Mouse (Mus musculus): Measurements from ENCODE around the gene Tmem95.
A peak's percentile ranks its signal among the peaks of the same experiment; 100 is the strongest.
"Not testable (repeated sequence)": the region's sequence is repeated elsewhere in the genome, so short reads cannot be mapped to it uniquely, and the experiment has no call there.

Tmem95 gene

DNA sequence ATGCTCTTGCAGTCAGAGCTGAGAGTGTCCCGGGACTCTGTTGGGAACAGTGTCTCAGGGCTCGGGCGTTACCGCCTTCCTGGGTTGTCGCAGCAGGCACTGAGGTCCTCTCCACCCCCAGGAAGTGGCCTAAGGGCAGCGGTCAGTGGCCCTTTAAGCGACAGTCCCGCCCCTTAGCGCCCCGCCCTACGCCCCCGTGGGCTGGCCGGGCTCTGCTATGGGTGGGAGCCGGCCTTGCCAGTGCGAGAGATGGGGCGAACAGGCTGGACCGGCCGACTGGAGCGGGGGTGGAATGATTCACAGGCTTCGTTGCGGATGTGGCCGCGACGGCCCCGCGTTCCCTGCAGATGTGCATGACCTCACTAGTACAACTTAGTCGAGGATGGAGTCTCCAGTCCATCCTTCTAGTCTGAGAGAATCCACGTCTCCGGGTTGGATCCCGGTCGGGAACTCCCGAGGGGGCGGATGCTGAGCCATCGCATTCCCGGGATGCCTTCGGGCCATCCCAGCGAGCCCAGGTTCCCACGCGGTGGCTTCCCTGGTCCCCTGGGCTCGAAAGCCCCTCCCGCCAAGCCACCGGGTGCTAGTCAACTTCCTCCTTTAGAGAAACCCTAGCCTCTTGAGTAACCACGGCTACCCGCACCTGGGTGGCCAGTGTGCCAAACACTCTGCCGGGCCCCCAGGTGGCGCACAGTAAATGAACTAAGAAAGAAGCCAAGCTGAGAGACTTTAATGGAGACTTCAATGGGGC, 3.2 kb upstream of the Tmem95 start, which contains the start of gene Kctd11:
Gene Kctd11, minus strand, starts transcription at position 554 of the 751 bp plus-strand sequence.
- peak; percentile 83 for DNase-seq (ENCODE audit: low read depth, low spot score)

DNA sequence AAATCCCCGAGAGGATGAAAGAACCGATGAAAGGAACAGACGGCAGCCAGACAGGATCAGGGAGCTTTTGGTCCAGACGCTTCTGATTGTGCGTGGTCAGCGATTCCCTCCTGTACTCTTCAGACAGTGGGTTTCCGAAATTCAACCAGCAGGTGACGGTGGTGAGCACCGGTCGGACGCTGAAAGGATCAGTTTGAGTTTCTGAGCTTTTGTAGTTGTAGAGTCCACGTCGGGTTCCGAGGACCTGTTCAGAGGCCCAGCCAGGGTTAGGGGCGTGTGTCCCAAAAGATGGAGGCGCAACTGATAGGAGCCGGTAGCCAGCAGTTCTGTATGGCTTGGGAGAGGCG, 2.7 kb upstream of the Tmem95 start:
- peak; percentile 67 for DNase-seq (ENCODE audit: low read depth, low spot score)

DNA sequence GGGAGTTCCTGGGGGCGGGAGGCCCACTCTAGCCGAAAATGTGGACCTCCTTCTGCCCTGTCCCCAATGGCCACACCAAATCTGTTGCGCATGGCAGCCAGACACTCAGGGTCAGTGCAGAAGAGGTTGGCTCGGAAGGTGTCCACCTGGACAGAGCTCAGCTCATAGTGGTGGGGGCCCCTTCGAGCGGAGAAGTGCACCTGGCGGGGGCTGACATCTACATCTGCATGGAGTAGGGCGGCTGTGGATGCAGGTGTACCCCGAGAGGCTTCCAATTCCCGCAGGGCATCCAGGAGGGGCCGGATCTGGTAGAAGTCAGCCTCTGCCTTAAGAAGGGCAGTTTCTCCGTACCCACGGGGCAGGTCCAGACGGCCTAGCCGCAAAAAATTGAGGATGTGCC, 1.9 kb upstream of the Tmem95 start:
- no peak for DNase-seq (ENCODE audit: low read depth, low spot score)

DNA sequence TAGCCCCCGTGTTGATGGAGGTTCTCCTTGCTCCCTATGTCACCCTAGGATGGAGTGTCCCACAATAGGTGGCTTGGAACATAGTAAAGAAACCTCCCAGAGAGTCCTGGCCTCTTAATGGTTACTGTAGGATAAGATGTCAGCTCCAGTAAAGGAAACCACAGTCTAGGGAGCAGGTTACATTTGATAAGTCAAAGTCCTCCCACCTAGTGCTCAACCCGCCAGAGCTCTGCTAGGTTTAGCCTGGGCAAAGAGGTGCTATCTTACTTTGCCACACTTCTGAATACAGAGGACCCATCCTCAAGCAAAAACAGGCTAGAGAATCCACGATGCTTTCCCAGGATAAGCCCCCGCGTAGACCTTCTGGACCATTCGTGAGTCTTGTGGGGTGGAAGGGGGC, 1.1 kb upstream of the Tmem95 start:
- DNase-seq (ENCODE audit: low read depth, low spot score): no peak

DNA sequence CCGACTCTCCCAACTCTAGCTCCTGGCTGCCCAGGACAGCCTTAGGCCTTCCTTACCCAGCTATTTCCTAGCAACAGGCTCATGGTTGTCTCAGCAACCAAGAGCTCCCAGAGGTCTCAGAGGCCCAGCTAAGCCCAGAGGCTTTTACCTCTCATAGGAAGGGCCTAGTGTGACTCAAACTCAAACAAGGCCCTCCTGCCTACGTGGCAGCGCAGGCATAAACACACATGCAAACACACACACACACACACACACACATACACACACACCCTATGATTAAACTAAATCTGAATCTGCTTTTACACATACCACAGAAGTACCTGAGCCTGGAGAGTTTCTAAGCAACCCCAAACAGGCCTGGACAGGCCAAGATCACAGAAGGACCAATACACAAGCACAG, 581 bp upstream of the Tmem95 start:
- peak; percentile 13 for DNase-seq (ENCODE audit: low read depth, low spot score)

DNA sequence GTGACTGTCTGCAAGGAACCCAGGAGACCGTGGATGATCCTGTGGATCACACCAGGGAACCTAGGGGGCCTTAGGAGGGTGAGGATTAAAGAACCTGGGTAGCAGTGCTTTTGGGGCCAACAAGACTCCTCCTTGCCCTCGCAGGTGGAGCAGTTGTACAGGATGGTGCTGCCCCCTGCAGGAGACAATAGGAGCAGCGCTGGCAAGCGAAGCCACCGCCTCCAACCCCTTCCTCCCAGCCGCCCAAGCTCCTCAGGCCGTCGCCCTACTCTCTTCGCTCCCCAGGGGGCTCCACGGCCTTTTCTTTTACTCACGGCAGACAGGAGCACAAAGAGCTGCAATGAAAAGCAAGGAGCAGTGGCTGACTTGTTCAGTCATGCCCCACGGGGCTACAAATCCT, 951 bp downstream of the Tmem95 start:
- DNase-seq (ENCODE audit: low read depth, low spot score): peak; percentile 86

DNA sequence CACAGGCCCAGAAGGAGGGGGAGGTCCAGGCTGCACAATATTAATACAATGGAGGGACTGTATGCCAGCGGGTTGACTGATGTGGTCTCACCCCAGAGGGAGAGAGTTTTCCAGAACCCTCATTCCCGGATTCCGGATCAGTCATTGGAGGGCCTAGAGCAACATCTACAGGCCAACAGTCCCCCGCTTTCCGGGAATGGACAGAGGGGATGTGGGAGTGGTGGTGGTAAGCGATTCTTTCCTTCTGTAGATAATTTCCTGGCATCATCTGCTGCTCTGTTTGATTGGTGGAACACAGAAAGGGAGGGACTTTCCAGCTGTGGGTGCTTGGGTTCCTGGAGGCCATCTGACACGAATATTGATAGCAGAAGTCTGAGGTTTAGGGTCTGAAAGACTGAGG, 1.6 kb downstream of the Tmem95 start:
- peak; percentile 57 for DNase-seq (ENCODE audit: low read depth, low spot score)

DNA sequence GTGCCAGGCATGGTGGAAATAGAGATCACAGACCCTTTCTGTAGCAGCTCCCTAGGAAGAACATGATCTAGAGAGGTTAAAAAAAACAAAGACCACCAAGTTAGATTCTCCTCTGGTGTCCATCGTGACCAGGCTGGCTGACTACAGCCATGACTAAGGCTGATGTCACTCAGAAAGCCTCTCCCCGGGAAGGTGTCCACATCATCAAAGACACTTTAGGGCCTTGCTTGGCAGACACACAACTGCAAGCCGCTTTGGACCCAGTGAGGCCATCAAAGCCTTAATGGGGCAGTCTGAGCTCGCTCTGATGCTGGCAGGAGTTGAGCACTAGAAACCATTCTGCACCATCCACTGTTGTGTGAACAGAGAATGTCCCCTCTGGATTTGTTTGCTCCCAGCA, 5.4 kb downstream of the Tmem95 start:
- no peak for DNase-seq (ENCODE audit: low read depth, low spot score)

DNA sequence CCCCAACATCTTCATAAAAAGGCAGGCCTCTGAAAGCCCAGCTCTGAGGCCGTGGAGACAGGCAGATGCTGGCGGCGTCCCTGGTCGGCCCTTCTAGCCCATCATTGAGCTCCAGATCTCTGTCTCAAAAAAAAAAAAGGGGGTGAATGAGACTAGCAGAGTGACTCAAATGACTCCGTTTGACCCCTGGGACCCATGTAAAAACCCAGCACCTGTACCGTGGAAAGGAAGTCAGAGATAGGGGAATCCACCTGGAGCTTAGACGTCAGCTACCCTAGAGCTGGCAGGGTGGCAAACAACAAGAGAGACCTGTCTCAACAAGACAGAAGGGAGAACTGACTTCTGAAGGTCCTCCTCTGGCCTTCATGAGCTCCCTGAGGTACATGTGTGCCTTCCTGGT, 6.0 kb downstream of the Tmem95 start:
- DNase-seq (ENCODE audit: low read depth, low spot score): no peak

DNA sequence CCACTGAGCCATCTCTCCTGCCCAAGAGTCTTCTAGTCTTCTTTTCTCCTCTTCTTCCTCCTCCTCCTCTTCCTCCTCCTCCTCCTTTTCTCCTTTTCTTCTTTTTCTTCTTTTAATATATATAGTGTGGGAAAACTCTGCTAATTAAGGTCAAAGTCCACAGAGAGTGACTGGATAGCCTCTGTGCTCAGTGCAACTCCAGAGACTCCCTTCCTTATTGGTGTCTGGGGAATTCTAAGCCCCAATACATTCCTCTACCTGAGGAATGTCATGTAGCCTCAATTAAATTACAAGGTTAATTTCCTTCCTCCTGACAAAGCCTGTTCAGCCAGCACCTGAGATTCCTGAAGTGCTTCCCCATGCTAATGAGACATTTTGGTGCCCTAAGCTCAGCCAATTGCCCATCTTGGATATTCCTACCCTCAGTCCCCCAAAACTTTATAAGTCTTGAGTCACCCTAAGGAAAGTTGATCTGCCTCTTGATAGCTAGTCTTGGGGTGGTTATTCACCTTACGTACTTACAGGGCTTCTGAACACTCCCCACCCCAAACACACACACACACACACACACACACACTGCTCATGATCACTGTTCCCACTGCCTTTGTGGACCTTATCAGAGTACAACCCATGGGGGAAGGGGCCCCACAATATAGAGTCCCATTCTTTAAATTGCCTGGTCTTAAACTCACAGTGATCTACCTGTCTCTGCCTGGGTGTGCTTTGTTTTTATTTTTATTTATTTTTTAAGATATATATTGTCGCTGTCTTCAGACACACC, 7.3 kb downstream of the Tmem95 start:
- no peak for DNase-seq (ENCODE audit: low read depth, low spot score)

DNA sequence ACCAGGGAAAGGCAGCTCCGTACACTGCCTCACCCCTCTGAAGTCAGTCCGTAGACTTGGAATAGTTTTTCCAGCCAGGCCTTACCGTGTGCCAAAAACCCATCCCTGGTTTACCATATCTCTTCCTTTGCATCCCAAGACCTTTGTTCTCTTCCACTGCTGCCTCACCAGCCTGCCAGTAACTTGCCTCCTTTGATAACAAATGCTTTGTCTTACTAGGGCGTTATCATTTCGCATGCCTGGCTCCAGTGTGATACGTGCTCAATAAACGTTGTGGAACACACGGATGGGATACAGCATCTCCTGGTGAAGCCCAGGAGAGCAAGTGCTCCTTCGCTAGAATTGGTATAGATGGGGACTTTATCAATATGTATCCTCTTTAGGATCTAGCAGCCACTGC, 10.5 kb downstream of the Tmem95 start:
- no peak for DNase-seq (ENCODE audit: low read depth, low spot score)

DNA sequence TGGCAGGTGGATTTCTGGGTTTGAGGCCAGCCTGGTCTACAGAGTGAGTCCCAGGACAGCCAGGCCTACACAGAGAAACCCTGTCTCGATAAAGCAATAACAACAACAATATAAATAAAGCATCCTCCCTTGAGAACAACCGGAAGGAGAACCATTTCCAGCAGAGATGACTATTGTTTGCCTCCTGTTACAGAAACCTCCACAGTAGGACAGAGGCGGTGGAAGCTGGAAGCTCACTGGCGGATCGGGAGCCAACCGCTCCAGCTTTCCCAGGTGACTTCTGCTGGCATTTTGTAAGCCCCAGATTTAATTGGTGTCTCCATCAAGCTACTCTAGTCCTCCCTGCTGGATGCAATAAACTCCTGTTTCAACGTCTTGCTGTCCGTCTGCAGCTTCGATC, 12.3 kb downstream of the Tmem95 start:
- DNase-seq (ENCODE audit: low read depth, low spot score): no peak

DNA sequence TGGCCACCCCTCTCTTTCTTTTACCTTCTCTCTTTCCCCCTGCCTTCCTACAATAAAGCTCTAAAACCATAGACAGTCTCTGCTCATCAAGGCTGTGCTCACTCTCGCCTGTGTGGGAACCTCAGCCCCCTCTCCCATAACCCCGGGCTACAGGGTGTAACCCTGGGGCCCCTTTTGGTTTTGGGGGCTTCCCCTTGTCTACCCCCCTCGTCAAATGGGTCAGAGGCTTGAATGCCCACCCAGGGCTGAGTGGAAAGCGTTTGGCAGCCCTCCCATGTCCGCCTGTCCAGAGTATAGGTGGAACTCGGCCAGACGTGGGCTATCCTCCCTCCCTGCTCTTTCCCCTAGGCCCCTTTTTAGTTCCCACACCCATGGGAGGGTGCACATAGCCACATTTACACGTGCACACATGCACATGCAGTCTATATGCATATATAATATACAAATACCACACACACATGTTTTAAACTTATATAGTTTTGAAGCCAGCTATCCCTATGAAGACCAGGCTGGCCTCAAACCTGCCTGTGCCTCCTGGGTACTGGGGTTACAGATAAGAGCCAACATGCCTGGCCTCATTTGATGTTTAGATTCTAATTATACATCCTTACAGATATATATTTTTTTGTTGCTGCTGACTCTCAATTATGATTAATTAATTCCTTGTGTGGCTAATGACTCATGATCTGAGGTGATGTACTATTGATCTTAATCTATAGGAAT, 13.5 kb downstream of the Tmem95 start:
- DNase-seq (ENCODE audit: low read depth, low spot score): no peak

DNA sequence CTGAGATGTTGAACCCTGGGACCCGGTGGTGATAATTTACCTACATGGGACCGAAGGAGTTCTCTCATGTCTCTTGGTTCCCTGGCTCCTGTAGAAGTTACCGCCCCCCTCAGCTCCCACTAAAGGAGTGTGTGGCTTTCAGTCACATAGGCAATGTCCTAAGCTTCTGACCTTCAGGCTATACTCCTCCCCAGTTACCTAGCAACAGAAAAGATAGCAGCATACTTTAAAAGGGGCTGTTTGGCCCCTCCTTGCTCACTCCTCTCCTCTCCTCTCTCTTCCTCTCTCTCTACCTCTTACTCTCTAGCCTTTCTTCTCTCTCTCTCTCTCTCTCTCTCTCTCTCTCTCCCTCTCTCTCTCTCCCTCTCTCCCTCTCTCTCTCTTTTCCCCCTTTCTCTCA, 14.1 kb downstream of the Tmem95 start:
- DNase-seq (ENCODE audit: low read depth, low spot score): not testable (repeated sequence)

DNA sequence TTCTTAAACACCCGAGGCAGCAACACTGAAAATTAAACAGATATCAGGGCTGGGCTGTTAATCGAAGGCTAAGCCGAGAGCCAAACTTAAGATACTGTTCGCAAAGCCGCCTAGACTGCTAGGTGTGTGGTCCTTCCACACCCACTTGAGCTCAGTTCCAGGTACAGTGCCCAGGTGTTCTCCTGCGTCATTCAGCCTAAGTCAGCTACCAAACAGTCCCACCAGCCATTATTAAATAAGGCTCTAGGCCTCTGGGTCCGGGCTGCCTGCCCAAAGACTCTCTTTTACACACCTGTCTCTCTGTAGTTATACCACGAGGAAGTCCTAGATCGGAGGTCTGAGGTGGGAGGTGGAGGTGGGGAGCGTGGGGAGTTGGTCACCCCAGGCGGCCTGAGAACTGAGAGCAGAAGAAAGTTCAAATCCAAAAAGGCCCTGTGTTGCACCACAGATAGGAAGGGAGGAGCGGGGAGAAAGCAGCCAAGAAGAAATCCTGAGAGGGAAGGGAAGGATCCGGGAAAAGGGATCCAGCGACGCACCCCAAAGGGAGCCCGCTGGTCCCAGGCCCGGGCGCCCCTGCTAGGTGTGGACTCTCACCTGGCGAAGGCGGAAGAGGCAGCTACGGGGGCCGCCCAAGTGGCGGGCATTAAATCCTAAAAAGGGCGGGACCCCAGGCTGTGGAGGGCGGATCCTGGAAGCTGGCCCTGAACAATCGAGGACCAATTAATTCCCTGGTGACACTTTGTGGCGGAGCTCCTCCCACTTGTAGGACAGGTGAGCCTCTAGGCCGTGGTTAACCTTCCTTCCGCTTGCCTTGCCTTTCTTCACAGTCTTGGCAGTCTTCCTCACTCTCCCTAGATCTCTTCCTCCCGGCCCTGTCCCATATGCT, 19.5 kb downstream of the Tmem95 start, which contains the start of gene Tnk1:
Gene Tnk1, minus strand, starts transcription at position 618 of the 886 bp plus-strand sequence.
- no peak for DNase-seq (ENCODE audit: low read depth, low spot score)

DNA sequence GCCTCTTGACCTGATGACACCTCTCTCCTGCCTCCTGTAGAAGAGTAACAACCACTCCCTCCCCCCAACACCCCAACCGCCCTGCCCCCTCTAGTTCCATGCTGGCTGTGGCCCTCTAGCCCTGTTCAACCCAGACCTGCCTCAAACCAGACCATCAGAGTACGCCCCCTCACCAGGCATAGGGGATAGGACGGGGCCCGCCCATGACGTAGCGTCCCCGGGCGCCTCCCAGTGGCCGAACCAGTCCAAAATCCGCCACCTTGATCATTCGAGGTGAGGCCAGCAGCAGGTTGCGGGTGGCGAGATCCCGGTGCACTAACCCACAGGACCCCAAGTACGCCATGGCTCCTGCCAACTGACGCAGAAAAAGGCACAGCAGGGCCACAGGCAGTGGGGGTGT, 22.5 kb downstream of the Tmem95 start:
- DNase-seq (ENCODE audit: low read depth, low spot score): peak; percentile 24

DNA sequence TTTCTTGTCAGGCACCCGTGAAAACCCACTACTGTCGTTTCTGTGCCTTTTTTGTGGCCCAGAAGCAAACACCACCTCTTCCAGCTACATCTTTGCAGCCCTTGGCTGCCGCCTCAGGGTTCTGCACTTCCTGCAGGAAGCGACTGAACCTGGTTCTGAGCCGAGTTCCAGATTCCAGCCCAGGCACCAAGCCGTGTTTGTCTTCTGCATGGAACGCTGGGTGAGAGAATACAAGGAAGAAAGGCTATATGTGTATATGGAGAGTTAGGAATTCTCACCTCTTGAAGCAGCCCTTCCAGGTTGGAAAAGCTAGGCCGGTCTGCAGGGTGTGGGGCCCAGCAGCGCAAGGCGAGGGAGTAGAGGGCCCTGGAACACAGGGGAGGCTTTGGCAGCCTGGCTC, 23.1 kb downstream of the Tmem95 start:
- no peak for DNase-seq (ENCODE audit: low read depth, low spot score)

DNA sequence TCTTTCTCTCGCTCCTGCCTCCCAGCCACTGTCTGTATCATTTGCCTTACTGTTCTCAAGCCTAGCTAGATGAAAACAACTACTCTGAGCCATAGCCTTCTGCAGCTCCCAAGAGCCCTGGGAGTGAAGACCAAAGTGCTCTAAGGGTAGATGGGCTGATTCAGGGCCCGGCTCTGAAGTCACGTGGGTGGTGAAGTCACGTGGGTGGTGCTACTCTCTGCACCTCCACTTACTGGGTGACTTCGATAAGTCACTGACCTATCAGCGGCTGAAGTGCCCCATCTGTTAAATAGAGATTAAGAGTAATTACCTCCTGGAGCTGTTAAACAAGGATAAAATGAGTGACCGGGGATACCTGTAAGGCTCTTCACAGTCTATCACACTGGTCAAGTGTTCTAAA, 23.8 kb downstream of the Tmem95 start:
- no peak for DNase-seq (ENCODE audit: low read depth, low spot score)

DNA sequence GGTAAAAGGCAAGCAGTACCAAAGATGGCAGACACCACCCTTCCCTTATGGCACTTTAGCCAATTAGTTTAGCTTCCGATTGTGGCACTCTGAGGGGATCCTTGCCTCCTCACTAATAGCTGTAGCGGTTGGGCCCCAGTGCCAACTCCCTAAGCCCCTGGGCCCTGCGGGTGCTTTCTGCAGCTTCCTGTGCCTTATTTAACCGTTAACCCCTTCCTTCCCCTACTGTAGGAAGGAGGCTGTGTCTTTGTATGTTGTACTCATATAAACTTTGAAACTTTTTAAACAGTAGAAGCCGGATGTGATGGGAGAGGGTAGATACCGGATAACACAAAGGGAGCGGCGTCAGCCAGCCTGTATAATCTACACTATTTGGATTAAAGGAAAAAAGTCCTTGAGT, 27.1 kb downstream of the Tmem95 start:
- no peak for DNase-seq (ENCODE audit: low read depth, low spot score)

DNA sequence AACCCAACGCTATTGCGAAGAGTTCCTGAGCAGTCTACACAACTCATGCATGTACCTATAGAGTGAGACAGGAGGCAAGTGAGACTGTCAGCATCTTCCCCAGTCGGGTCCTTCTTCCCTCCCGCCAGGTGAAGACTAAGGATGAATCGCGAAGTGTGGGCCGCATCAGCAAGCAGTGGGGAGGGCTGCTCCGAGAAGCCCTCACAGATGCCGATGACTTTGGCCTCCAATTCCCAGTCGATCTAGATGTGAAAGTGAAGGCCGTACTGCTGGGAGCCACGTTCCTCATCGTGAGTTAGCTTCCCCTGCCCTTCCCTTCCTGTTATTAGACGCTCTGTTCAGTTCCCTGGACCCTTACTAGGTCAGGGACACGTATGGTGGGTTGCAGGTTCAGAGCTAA, 27.9 kb downstream of the Tmem95 start:
- DNase-seq (ENCODE audit: low read depth, low spot score): no peak

DNA sequence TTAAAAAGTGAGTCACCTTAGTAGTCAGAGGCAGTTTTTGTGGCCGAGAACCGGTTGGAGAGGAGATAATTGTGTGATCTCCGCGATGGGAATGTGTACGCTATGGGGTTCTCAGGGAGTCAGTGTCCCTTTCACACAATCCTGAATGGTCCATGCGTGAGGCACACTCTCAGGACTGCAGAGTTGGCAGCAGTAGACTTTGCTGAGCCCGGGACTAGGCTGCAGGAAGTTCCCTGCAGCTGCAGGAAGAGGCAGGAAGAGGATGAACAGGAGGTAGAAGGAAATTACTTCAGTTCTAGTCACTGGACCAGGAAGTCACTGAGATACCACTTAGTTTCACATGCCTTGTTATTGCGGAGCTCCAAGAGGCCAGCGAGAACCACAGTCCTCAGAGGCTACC, 28.7 kb downstream of the Tmem95 start:
- no peak for DNase-seq (ENCODE audit: low read depth, low spot score)

DNA sequence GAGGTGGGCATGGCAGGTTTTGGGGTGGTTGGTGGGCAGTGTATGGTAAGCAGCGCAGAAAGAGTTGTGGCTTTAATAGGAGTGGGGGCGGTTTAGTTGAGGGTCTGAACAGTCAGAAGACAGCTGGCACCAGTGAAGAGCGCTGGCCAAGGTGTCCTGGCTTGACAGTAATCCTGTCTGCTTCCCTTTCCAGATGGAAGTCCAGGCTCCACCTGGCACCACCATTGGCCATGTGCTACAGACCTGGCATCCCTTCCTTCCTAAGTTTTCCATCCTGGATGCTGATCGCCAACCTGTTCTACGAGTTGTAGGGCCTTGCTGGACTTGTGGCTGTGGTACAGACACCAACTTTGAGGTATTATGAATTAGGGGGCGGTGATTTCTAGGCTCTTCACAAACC, 29.8 kb downstream of the Tmem95 start:
- peak; percentile 89 for DNase-seq (ENCODE audit: low read depth, low spot score)
